8 mouse cellular contexts compared by ENCODE assay signal in genomic region chr4:82690267-82690666, GRCm38 (mm10). TPM values are rescaled to one million over a fixed set of nuclear protein-coding genes. Genes with fewer than 3 reads are reported as not detected.
A peak's percentile ranks its signal among the peaks of the same experiment; 100 is the strongest.
DNase-seq lines count a peak whose midpoint lies in the region; ATAC-seq lines count a peak whose summit lies in the region.

No protein-coding gene starts in this region.

- no peak overlapping the region for H3K4me3 ChIP-seq in embryonic facial prominence, embryonic 13.5 days
- H3K4me3 ChIP-seq in heart, embryonic 13.5 days, result no peak overlapping the region
- H3K4me3 ChIP-seq in stomach, embryonic 14.5 days (ENCODE audit: low read depth, low read length), result no peak overlapping the region

- peak; percentile 16 for DNase-seq in ovary, postnatal 36 days (ENCODE audit: low spot score)
- DNase-seq in ovary, postnatal 10 days (ENCODE audit: low spot score), result no peak
- DNase-seq in left cerebral cortex, postnatal 25 days (ENCODE audit: low spot score in 2 of 2), result peak; percentile 18 to 28
- DNase-seq in embryo, embryonic 10.5 days (ENCODE audit: low spot score), result no peak
- DNase-seq in thymus, postnatal 36 days, result no peak

- no peaks in the 10 kb centered on the region for H3K9me3 ChIP-seq in embryonic facial prominence, embryonic 13.5 days
- H3K9me3 ChIP-seq in heart, embryonic 13.5 days, result no peaks in the 10 kb centered on the region
- H3K9me3 ChIP-seq in stomach, embryonic 14.5 days (ENCODE audit: control insufficient read depth, low read depth, low read length), result no peaks in the 10 kb centered on the region

- 35% methylated on average over 7 of the region's 7 CpGs for WGBS in embryonic facial prominence, embryonic 13.5 days
- WGBS in heart, embryonic 13.5 days, result 28% methylated on average over 7 of the region's 7 CpGs
- 28% methylated on average over 7 of the region's 7 CpGs for WGBS in stomach, embryonic 14.5 days

- no peak overlapping the region for H3K9ac ChIP-seq in embryonic facial prominence, embryonic 13.5 days
- H3K9ac ChIP-seq in heart, embryonic 13.5 days, result 0 out of 2 replicates have a peak overlapping the region, but pooled peaks have one; percentile 28
- no peak overlapping the region for H3K9ac ChIP-seq in stomach, embryonic 14.5 days (replicated peaks; ENCODE audit: low read depth, low read length)

- intact Hi-C loops in left cerebral cortex, postnatal 25 days (cut with DNase I), result no loop called here

- no peaks in the 10 kb centered on the region for H3K36me3 ChIP-seq in embryonic facial prominence, embryonic 13.5 days
- H3K36me3 ChIP-seq in heart, embryonic 13.5 days, result no peaks in the 10 kb centered on the region
- H3K36me3 ChIP-seq in stomach, embryonic 14.5 days (ENCODE audit: control insufficient read depth, insufficient read depth, low read length), result no peaks in the 10 kb centered on the region

- 0 out of 2 replicates have a peak, but pooled peaks have one; percentile 27 for ATAC-seq in embryonic facial prominence, embryonic 13.5 days (ENCODE audit: insufficient number of reproducible peaks, insufficient read depth, low FRiP score, low TSS enrichment, low read depth)
- no peak; the same call in 1 of the 2 replicates for ATAC-seq in heart, embryonic 13.5 days (ENCODE audit: extremely low read depth, insufficient number of reproducible peaks, low FRiP score, low TSS enrichment)
- peak; percentile 51; the same call in 1 of the 2 replicates for ATAC-seq in stomach, embryonic 14.5 days (ENCODE audit: insufficient number of reproducible peaks, insufficient read depth, low FRiP score, low read depth)

- H3K4me2 ChIP-seq in embryonic facial prominence, embryonic 13.5 days, result no peak overlapping the region
- no peak overlapping the region for H3K4me2 ChIP-seq in heart, embryonic 13.5 days
- no peak overlapping the region for H3K4me2 ChIP-seq in stomach, embryonic 14.5 days (replicated peaks; ENCODE audit: low read depth, low read length)

- peaks cover 43% of the 10 kb centered on the region for H3K4me1 ChIP-seq in embryonic facial prominence, embryonic 13.5 days
- H3K4me1 ChIP-seq in heart, embryonic 13.5 days, result peaks cover 39% of the 10 kb centered on the region
- 0 out of 2 replicates have a peak, but pooled peaks cover 5% of the 10 kb centered on the region for H3K4me1 ChIP-seq in stomach, embryonic 14.5 days (ENCODE audit: control insufficient read depth, insufficient read depth, low read length)

- peaks cover 33% of the 10 kb centered on the region for H3K27me3 ChIP-seq in embryonic facial prominence, embryonic 13.5 days
- no peaks in the 10 kb centered on the region for H3K27me3 ChIP-seq in heart, embryonic 13.5 days (replicated peaks)
- H3K27me3 ChIP-seq in stomach, embryonic 14.5 days (ENCODE audit: control insufficient read depth, insufficient read depth, low read length), result no peaks in the 10 kb centered on the region

- peak overlapping the region; percentile 57 for H3K27ac ChIP-seq in embryonic facial prominence, embryonic 13.5 days
- peak overlapping the region; percentile 85 for H3K27ac ChIP-seq in heart, embryonic 13.5 days (replicated peaks)
- H3K27ac ChIP-seq in stomach, embryonic 14.5 days (ENCODE audit: low read length), result peak overlapping the region; percentile 6; the same call in 1 of the 2 replicates

RNA-seq across cellular contexts. Expression of gene Nfib, which starts 15.3 kb away (rescaled TPM):
- 104 and 132 TPM in 2 replicates for polyA plus RNA-seq in embryonic facial prominence, embryonic 13.5 days (2015; fragmentation: Nextera tagmentation; extraction: Ambion mirVana)
- polyA plus RNA-seq in heart, embryonic 13.5 days (2015; fragmentation: Nextera tagmentation; extraction: Ambion mirVana), result 53.0 and 57.9 TPM in 2 replicates
- total RNA-seq in left cerebral cortex, postnatal 25 days (2021), result 10 to 100 TPM; 83.6 to 91.1 TPM
- 94.5 and 98.3 TPM in 2 replicates for polyA plus RNA-seq in stomach, embryonic 14.5 days (2014; fragmentation: Nextera tagmentation; extraction: Ambion mirVana)

Comparison
In these comparisons a context has a peak if more than half of its experiments do, and no peak if none do; other contexts are left out.
1. DNase-seq: peak in ovary, postnatal 36 days (single experiment) and left cerebral cortex, postnatal 25 days (2 of 2); none in ovary, postnatal 10 days (single experiment), embryo, embryonic 10.5 days (single experiment) and thymus, postnatal 36 days (0 of 2).
2. H3K27ac ChIP-seq: peak in every context shown above with its lines; median percentile 85 in heart, embryonic 13.5 days; 57 in embryonic facial prominence, embryonic 13.5 days; 6 in stomach, embryonic 14.5 days.